Mouse (Mus musculus) heart, adult 2 months (tissue): Measurements from ENCODE around the gene Cfap99. TPM values are rescaled to one million over a fixed set of nuclear protein-coding genes. Genes with fewer than 3 reads are reported as not detected.

Experiments used
- DNase-seq, 2 experiments: peaks; one replicate each; pipeline ENCODE4 v3.0.0; 2021
- H3K27ac ChIP-seq: fragments of 200-600 bp; 2 replicates; pipeline ENCODE4 v1.8.1; 2022
- H3K27me3 ChIP-seq: fragments of 200-500 bp; 2 replicates; pipeline ENCODE4 v1.6.1; 2012; ENCODE audit warnings: mild to moderate bottlenecking, low read length, inconsistent platforms, mixed read lengths; ENCODE audit not compliant: control insufficient read depth, insufficient read depth
- H3K36me3 ChIP-seq: fragments of 200-500 bp; 2 replicates; pipeline ENCODE4 v1.6.1; 2012; ENCODE audit warnings: low read length, inconsistent platforms; ENCODE audit not compliant: control insufficient read depth, insufficient read depth
- H3K4me1 ChIP-seq: fragments of 200-500 bp; 2 replicates; pipeline ENCODE4 v1.6.1; 2011; ENCODE audit warnings: low read length; ENCODE audit not compliant: control insufficient read depth, insufficient read depth
- H3K4me3 ChIP-seq: fragments of 200-600 bp; 2 replicates; pipeline ENCODE4 v1.8.1; 2022
- H3K79me2 ChIP-seq: fragments of 200-500 bp; replicated peaks from 2 replicates; pipeline ENCODE4 v1.6.1; 2012; ENCODE audit warnings: mild to moderate bottlenecking, inconsistent platforms, low read length, moderate library complexity, mixed read lengths; ENCODE audit not compliant: control insufficient read depth, insufficient read depth
- H3K9ac ChIP-seq: fragments of 200-500 bp; 2 replicates; pipeline ENCODE4 v1.6.1; 2012; ENCODE audit warnings: low read depth, mild to moderate bottlenecking, control low read depth, inconsistent platforms, low read length, mixed read lengths
- CTCF ChIP-seq: fragments of 200-600 bp; IDR thresholded peaks from 2 replicates; pipeline ENCODE4 v1.8.1; 2022; ENCODE audit warnings: antibody characterized with exemption, mild to moderate bottlenecking, moderate library complexity
- EP300 ChIP-seq: fragments of 200-500 bp; IDR thresholded peaks from 2 replicates; pipeline ENCODE4 v1.6.1; 2011; ENCODE audit warnings: low read depth, low read length, control low read depth; ENCODE audit not compliant: insufficient read depth
- POLR2A ChIP-seq: fragments of 200-500 bp; IDR thresholded peaks from 2 replicates; pipeline ENCODE4 v1.6.1; 2011; ENCODE audit warnings: mild to moderate bottlenecking, low read depth, low read length, control low read depth; ENCODE audit not compliant: insufficient read depth
- WGBS: fragments of 180-500 bp; shearing (Covaris S2); methylation state at CpG from one replicate; pipeline ENCODE4 v1.1.7; 2018; 5-methylcytosine and 5-hydroxymethylcytosine counted together
- intact Hi-C: fragments of 180-260 bp; cut with DNase I; formaldehyde crosslinking; loops from one replicate; pipeline ENCODE4 v1.15.1; 2025
- polyA plus RNA-seq: library from polyadenylated mRNA; depleted of rRNA; stranded (reverse); fragments of >200 nt; gene quantifications from 2 replicates; pipeline ENCODE4 v1.2.3, GENCODE M21; 2012
- total RNA-seq, 2 experiments: library from RNA; stranded (reverse); gene quantifications; 2 replicates each; pipeline ENCODE4 v1.2.3; 2021

The Cfap99 gene
- total and polyA plus RNA-seq, 3 experiments: not detected

GRCm38 (mm10) chr5:34284156-34284750 is 4.1 kb upstream of the Cfap99 start:
- no peak overlapping the region for H3K9ac ChIP-seq
- H3K27ac ChIP-seq: no peak overlapping the region
- H3K79me2 ChIP-seq: no peaks in the 10 kb centered on the region
- intact Hi-C loops: no loop called here
- TF ChIP-seq CTCF (no peak), POLR2A (no peak), EP300 (no peak)
- peaks cover 15% of the 10 kb centered on the region for H3K27me3 ChIP-seq
- H3K4me3 ChIP-seq: no peak overlapping the region
- WGBS: 78% methylated on average over 3 of the region's 3 CpGs
- DNase-seq: no peak
- peaks cover 5% of the 10 kb centered on the region for H3K4me1 ChIP-seq
- H3K36me3 ChIP-seq: no peaks in the 10 kb centered on the region

GRCm38 (mm10) chr5:34285285-34285684 is 3.1 kb upstream of the Cfap99 start:
- 89% methylated on average over 2 of the region's 2 CpGs for WGBS
- Histone ChIP-seq H3K79me2 (no peaks in the 10 kb centered on the region), H3K4me1 (peaks cover 5% of the 10 kb centered on the region), H3K27me3 (peaks cover 15% of the 10 kb centered on the region), H3K27ac (no peak overlapping the region), H3K4me3 (no peak overlapping the region), H3K36me3 (no peaks in the 10 kb centered on the region), H3K9ac (no peak overlapping the region)
- no peak for TF ChIP-seq EP300
- no peak for TF ChIP-seq CTCF
- no peak for TF ChIP-seq POLR2A
- DNase-seq: no peak
- intact Hi-C loops: no loop called here

- 15% methylated on average over 11 of the region's 11 CpGs for WGBS
- no peak overlapping the region for H3K4me3 ChIP-seq
- no peak overlapping the region for H3K27ac ChIP-seq
- intact Hi-C loops: no loop called here
- H3K9ac ChIP-seq: no peak overlapping the region
- H3K79me2 ChIP-seq: no peaks in the 10 kb centered on the region
- DNase-seq: no peak
- peaks cover 15% of the 10 kb centered on the region for H3K27me3 ChIP-seq
- TF ChIP-seq EP300 (no peak), POLR2A (no peak), CTCF (no peak)
- no peaks in the 10 kb centered on the region for H3K36me3 ChIP-seq
- H3K4me1 ChIP-seq: peaks cover 4% of the 10 kb centered on the region
Observed at GRCm38 (mm10) chr5:34286516-34286915, 1.9 kb upstream of the Cfap99 start.

GRCm38 (mm10) chr5:34287001-34287837 is 1.2 kb upstream of the Cfap99 start:
- no peaks in the 10 kb centered on the region for H3K36me3 ChIP-seq
- TF ChIP-seq CTCF (no peak), EP300 (no peak), POLR2A (no peak)
- intact Hi-C loops: no loop called here
- H3K27ac ChIP-seq: no peak overlapping the region
- WGBS: 2% methylated on average over 54 of the region's 54 CpGs
- H3K79me2 ChIP-seq: no peaks in the 10 kb centered on the region
- H3K4me1 ChIP-seq: peaks cover 3% of the 10 kb centered on the region; the same call in 1 of the 2 replicates
- peaks cover 15% of the 10 kb centered on the region for H3K27me3 ChIP-seq
- H3K9ac ChIP-seq: no peak overlapping the region; the same call in 1 of the 2 replicates
- DNase-seq: peak; percentile 15 to 41
- peak overlapping the region; percentile 18; the same call in 1 of the 2 replicates for H3K4me3 ChIP-seq

- Histone ChIP-seq H3K27me3 (peaks cover 15% of the 10 kb centered on the region), H3K79me2 (no peaks in the 10 kb centered on the region), H3K36me3 (no peaks in the 10 kb centered on the region), H3K9ac (peak overlapping the region; percentile 33; the same call in 1 of the 2 replicates), H3K4me1 (peaks cover 3% of the 10 kb centered on the region; the same call in 1 of the 2 replicates), H3K4me3 (peak overlapping the region; percentile 49), H3K27ac (no peak overlapping the region)
- 2% methylated on average over 18 of the region's 18 CpGs for WGBS
- intact Hi-C loops: no loop called here
- TF ChIP-seq EP300 (no peak), CTCF (no peak), POLR2A (no peak)
- DNase-seq: no peak
Observed at GRCm38 (mm10) chr5:34287838-34288145, 608 bp upstream of the Cfap99 start.

- Histone ChIP-seq H3K36me3 (no peaks in the 10 kb centered on the region), H3K4me1 (peaks cover 3% of the 10 kb centered on the region; the same call in 1 of the 2 replicates), H3K4me3 (no peak overlapping the region), H3K79me2 (no peaks in the 10 kb centered on the region), H3K27ac (no peak overlapping the region), H3K27me3 (peaks cover 15% of the 10 kb centered on the region), H3K9ac (no peak overlapping the region)
- DNase-seq: no peak
- 51% methylated on average over 2 of the region's 2 CpGs for WGBS
- intact Hi-C loops: no loop called here
- TF ChIP-seq CTCF (no peak), EP300 (no peak), POLR2A (no peak)
Observed at GRCm38 (mm10) chr5:34289286-34289685, 886 bp downstream of the Cfap99 start.
